Mouse (Mus musculus) thymus, adult 18-20 months (tissue): Measurements from ENCODE around the gene Gpn2.

Experiments used
- DNase-seq, 2 experiments: peaks; one replicate each; pipeline ENCODE4 v3.0.0; 2022; ENCODE audit warnings: mixed read lengths in 2 of 2

Gpn2 gene

DNA sequence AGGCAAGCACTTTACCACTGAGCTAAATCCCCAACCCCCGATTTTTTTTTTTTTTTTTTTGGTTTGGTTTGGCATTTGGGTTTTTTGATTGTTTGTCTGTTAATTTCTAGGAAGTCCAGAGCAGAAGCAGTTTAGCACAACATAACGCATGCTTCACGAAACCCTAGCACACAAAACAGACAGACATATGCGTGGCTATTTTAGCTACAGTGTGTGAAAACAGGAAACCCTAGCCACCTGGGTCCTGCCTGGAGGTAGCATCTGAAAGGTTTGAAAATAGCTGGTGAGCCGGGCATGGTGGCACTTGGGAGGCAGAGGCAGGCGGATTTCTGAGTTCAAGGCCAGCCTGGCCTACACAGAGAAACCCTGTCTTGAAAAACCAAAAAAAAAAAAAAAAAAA, 11.9 kb downstream of the Gpn2 start:
- no peak for DNase-seq

DNA sequence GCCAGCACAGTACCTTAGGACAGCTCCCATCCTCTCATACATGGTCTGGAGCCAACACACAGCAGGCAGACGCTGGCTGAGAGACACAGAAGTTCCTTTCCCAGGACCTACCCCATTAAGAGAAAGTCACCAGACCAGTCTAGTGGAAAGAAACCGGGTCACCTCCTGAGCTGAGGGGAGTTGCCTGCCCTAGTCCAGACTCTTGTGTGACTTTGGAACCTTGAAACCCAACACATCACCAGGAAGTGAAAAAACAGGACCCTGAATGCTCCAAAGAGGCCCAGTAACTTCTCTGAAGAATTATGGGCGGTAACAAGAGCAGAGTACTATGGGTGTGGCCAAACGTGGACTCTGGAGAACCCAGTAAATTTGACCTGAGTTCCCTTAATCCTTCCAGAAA, 14.5 kb downstream of the Gpn2 start:
- DNase-seq: no peak

DNA sequence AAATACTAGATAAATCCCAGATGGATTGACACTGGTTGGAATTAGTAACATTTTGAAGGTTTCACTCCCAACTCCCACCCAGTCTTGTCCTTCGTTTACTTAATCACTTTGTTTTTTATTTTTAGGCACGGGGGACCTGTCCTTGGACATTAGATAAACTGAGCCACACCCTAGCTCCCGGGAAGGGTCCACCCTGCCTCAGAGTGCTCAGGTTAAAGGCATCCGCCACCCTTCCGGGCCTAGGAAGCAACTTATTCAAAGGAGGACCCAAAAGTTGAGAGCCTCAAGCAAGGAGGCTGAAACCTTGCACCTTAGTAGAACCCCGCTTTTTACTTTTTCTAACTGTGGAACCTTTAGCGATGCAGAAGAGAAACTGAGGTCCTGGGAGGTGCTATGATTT, 15.0 kb downstream of the Gpn2 start:
- DNase-seq: no peak

DNA sequence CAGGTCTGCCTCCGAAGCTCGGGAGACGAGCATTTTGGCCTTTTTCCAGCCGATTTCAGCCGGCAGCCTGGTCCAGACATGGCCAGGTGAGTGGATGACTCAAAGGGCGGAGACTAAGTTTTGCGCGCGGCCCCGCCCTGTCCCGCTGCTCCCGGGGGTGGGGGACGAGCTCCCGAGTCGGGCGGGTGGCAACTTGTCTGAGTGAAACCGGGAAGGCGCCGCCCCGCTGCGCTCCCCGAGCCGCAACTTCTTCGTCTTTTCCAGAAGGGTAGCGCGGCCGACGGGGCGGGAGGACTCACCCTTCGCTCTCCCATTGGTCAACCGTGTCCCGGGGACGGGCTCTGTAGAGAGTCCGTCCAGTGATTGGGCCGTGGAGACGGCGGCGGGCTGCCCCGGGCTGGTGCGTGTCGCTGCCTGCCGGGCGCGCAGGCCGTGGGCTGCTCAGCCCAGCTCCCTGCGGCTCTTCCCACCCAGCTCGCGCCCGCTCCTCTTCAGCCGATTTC, 15.5 kb downstream of the Gpn2 start:
- DNase-seq: peak; percentile 64 to 72

DNA sequence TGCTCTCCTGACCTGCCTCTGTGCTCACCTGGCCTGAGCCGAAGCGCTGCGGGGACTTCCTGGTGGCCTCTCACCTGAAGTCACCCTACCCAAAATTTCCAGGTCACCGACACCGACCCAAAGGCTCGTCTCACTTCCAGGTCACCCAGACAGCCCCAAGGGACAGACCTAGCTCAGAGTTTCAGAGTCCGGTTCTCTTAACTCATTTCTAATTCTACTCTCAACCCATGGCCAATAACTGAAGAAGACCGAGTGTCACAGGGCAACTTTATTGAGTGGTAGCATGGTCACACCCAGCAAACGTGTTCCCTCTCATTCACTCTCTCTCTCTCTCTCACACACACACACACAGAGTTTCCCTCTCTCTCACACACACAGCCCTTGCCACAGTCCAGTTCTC, 16.1 kb downstream of the Gpn2 start:
- DNase-seq: no peak

DNA sequence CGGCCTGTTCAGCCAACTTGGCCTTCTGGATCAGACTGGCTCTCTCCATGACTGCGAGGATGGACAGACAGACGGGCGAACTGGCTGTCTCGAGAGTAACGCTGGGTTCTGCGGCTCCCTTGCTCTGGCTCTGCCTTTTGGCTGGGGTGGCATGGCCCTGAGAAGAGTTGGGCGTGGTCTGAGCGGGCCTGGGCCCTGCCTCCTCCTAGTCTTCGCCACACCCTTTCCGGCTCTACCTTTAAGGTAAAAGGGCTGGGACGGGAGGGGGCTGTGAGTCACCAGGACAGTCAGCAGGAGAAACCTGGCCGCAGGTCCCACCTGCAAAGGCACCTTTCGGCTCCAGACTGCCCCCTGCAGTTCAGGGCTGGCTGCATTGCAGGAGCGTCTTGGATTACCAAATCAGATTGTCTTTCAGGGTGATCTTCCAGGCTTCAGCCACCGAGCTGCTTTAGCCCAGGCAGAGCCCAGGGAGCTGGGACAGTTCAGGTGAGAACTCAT, 17.6 kb downstream of the Gpn2 start, which contains the start of gene Sfn:
Sfn (minus strand) TSS at position 448 of the 498 bp plus-strand sequence.
- peak in 1 of 2 experiments; percentile 43 for DNase-seq

DNA sequence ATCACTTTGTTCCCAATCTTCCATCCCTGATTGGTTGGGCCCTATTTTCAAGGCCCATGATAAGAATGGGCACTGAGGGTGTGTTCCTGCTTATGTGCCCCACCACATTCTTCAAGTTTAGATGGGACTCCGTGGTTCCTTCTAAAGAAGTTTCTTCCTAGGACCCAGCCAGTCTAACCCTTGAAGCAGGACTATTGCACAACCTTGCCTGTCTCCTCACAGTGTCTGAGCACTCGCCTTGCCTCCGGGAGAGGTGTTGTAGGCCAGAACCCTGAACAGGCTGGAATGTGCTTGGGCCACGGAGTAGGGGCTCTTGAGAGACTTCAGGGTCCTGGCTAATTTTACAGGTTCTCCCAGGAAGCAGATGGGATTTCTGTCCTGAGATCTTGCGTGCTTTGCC, 18.9 kb downstream of the Gpn2 start:
- no peak for DNase-seq

DNA sequence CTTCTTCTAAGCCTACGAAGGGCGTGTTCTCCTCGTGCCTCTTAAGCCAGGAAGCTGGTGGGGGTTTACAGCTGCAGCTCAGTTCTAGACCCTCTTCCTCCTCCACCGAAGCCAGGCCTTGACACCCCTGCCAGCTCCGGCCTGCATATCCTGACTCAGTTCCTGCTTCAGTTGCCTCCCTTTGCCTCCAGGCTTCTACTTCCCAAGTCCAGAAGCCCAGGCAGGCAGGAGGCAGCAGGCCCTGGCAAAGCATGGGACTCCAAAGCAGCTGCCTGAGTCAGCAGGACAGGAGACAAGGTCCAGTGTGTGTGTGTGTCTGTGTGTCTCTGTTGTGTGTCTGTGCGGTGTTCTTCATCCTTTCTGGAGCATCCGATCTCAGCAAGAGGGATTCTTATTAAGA, 20.0 kb downstream of the Gpn2 start:
- DNase-seq: no peak

DNA sequence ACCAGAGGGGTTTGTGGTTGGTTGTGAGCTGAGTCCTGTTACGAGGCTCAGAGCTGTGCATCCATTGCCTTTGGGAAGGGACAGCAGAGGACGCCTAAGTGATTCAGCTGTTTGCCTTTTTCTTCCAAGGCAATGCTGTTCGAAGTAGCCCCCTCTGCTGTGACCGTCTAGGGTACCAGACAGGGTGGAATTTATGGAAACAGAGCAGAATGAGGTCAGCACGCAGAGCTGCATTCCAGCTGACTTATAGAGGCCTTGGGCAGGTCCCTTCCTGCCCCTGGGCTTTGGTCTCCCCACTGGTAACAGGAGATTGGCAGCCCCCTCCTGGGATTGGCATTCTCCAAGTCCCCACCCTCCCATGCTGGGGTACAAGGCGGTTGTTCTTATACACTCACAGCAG, 20.7 kb downstream of the Gpn2 start:
- no peak for DNase-seq

DNA sequence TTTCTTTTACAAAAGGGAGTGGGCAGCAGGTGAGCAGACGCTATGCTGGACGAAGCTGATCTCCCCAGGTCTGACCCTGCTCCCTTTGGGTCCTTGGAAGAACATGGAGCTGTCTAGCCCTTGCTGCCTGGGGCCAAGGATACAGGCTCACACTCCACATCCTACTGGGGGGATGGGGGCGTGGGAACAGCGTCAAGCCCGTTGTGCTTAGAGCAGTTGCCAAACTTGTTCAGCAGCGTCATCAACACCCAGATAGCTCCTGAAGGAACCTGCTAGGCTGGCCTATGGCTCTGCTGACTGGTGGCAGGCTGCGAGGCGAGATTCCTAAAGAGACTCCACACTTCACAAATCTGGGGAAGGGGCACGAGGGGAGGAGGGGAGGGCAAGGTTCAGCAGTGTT, 21.2 kb downstream of the Gpn2 start:
- DNase-seq: no peak

DNA sequence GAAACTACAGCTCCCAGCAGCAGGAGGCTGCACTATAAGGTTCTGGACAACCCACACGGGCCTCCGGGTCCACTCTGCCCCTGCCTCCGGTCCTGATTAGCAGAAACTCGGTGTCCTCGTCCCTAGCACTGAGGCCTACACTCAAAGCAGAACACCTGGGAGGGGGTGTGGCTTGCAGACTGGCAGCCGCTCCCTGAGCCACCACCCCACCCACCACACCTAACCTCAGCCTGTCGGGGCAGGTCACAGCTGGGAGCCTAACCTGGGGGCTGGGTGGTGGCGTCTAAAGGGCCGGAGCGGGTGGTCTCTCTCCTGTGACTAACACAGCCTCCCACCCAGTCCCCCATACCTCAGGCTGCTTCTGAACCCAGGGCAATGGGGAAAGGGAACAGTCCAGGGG, 23.1 kb downstream of the Gpn2 start:
- no peak for DNase-seq

DNA sequence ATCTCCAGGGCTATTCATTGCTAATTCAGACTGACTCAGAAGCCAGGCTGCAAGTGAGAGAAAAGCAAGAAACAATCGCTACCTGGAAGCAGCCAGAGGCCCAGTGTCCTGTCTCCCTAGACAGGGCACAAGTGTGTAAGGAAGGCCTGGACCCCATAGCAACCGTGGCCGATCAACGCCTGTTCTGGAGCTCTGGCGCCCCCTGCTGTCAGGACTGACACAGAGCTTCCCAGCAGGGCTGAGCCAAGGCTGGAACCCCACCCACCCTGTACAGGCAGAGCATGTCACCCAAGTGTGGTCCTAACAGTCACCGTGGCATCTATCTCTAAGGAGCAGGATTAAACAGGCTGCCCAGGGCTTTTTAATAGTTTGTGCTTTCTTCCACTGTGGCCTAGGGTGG, 25.6 kb downstream of the Gpn2 start:
- DNase-seq: peak; percentile 55 to 57

DNA sequence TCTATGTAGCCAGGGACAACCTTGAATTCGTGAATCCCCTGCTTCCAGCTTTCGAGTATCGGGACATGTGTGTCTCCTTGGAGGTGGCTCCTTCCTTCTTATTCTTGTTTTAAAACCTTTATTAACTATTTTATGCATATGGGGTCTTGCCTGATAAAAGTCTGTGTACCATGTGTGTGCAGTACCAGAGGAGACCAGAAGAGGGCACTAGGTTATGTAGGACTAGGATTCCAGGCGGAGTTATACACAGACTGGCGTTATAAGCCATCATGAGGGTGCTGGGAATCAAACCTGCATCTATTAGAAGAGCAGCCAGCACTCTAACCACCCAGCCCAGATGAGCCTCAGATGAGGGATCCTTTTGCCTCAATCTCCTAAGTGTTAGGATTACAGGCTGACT, 27.7 kb downstream of the Gpn2 start:
- no peak for DNase-seq

DNA sequence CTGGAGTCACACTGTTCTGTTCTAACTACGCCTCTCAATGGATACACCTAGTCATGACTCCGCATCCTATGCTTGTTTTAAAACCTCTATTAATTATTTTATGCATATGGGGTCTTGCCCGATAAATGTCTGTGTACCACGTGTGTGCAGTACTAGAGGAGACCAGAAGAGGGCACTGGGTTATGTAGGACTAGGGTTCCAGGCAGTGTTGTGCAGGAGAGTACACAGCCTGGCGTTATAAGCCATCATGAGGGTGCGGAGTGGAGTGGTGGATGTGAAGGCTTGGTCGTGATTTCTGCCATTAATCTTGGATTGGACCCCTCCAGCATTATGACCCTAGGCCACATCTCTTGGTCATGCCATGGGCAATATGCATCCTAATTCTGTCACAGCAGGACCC, 28.3 kb downstream of the Gpn2 start:
- DNase-seq: no peak

DNA sequence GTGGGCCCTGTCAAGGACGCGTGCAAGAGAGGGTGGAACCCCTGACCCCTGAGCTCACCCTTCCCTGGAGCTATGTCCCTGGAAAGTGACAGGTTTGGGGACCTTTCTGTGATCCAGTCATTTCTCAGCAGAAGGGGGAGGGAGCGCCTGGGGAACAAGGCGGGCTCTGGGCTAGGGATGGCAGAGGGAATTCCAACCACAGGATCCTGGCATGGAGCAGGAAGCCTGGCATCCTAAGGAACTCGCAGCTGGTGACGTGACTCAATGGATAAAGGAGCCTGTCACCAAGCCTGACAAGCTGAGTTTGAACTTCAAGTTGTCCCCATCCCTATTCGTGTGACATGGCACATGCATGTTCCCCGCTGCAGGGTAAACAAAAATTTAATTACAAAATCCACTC, 28.9 kb downstream of the Gpn2 start:
- DNase-seq: no peak

DNA sequence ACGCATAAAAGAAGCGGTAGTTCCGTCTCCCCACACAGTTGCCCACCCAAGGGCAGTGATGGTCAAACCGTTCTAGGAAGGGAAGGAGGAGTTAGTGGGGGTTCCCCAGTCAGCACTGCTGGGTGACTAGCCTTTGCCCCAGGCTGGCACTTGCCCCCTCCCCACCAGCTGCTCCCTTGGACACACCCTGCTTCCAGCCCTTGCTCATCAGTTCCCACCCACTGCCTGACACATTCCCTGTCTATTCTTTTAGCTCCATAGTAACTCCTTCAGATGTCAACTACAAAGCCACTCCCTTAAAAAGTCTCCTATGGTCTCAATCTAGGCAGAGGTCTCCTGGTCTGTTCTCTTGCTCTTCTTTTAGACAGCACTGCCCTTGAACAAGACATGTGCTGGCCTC, 29.7 kb downstream of the Gpn2 start:
- DNase-seq: no peak

DNA sequence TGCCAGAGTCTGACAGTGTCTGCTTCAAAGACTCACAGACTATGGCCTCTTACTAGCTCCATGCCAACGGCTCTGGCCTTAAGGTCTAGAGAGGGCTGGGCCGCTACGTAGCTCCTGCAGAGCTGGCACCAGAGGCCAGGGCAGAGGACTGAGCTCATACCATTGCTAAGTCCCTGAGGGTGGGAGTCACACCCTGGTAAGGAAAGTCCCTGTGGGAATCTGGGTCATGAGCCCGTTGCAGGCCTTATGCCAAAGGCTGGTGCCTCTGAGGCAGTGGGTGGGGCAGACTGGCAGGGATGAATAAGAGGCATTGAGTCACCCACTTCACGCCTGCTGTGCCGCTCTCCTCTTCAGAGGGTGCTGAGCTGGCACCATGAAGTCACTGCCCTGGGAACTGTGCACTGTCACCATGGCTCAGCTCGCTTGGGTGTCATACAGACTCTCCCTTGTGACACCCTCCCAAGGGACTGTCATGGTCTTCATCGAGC, 30.2 kb downstream of the Gpn2 start:
- DNase-seq: no peak

DNA sequence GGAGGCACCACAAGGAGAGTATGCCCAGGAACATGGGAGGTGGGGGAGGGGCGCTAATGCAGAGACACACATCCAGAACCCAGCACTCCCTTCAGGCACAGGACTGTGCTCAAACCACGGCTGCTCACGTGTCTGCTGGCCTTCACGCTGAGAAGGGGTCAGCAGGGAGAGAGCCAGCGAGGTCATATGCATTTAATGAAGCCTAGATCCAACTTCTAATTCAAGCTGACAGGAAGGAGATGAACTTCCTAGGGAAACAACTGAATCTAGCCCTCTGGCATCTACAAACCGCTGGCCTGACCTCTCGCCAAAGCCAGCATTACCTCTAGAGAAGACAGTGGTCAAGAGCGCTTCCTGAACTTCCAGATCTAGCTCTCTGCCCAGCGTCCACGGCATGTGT, 31.3 kb downstream of the Gpn2 start:
- no peak for DNase-seq

DNA sequence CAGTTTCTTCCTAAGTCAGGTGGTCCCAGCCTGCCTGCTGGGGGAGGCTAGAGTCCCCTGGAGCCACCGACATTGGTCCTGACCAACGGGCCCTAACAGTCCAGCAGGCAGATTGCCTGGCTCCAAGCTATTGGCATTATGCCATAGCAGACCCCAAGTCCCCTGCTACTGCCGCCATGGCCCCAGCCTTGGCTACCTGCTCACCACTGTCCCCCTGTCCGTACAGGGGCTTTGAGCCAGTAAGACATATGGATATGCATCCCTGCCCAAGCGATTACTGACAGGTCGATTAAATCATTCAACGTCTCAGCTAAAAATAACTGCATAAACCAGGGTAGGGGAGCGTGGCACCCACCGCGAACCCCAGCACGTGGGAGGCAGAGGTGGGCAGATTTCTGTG, 33.8 kb downstream of the Gpn2 start:
- no peak for DNase-seq

DNA sequence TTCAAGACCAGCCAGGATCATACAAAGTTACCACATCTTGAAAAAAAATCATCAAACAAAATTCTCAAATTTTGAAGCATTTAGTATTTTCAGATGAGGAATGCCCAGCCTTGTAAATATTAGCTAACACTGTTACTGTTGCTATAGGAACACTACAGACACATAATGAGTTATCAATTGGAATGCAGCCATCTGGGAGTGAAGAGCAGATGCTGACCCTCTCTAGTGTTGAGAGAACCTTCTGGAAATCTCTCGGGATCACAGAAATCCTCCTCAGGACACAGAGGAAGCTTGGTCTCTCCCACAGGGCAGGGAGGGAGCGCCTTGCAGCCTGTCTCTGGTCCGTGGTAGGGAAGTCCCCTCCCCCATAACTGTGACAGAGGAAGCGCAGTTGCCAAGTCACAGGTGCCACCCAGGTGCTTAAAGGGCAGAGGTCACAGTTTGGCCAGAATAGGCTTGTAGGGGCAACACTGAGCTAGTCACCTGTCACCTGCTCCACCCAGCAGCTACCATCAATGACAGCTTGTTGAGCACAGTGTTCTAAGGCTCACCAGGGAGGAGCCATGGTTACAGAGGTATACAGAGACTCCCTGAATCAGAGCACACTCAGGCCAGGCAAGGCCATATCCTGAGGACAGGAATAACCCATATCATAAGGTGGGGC, 35.4 kb downstream of the Gpn2 start:
- DNase-seq: no peak

DNA sequence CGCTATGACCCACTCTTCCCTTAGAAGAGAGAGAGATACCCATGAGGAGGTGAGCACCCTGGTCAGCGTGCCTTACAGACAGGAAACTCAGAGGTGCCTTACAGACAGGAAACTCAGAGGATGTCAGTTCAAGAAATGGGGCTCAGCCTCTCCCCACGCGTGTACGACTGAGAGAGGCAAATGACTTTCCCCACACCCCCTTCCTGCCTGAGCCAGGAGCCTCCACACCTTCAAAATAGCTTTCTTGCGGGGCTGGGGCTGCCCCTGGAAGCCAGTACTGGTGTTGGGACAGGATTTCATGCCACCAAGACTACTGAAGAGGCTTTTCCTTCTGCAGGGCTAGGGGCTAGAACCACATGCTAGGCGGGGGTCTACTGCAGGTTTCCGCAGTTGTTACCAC, 36.5 kb downstream of the Gpn2 start:
- no peak for DNase-seq

DNA sequence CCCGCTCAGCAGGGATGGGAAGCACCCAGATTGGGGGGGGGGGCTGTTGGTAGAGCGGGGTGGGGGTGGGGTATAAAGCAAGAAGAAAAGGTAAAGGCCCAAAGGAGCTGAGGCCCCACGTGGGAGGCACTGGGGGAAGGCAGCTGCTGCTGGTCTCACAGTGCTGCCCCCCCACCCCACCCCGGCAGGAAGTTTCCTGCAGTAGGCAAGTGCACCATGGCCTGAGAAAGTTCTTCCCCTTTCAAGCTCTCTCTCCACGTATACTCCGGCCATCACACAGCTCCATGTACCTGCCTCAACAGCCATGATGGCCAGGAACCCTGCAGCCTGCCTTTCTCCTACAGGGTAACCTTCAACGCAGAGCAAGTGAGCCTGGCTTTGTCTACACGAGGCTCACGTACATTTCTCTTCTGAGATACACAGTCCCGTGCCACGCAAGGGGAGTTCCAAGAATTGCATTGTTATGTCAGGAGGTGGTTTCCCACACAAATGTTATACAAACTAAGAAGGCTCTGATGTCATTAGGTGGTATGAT, 38.1 kb downstream of the Gpn2 start:
- peak in 1 of 2 experiments; percentile 40 for DNase-seq

DNA sequence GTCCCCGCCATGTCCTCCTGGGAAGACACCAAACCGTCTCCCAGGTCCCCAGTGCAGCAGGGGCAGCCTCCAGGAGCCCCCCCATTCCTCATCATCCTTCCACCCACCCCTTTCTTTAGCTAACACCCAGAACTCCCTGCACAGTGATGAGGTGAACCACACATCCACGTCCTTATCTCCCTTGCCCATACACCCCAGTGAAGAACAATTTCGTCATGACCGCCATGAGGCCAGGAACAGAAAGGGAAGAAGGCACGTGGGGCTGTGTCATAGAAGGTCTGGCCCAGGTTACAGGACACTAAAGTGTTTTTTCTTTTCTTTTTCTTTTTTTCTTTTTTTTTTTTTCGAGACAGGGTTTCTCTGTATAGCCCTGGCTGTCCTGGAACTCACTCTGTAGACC, 40.7 kb downstream of the Gpn2 start:
- DNase-seq: no peak

DNA sequence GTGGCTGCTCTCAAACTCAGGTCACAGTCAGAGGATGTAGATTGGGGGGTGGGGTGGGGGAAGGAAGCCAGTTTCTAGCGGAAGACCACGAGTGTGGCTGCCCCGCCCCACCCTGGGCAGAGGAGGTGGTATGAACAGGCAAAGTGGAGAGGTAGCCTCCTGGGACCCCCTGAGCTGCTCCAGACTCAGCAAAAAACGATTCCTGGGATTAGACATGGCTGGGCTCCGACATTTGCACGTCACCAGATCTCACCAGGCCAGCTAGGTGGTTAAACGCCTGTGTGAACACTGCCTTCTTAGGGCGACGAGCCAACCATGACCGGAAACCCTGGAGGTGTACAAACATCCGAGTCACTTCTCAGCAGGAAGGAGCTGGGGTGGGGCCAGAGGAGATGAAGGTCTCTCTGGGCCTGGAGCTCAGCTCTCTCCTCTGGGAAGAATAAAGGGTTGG, 41.5 kb downstream of the Gpn2 start:
- DNase-seq: peak; percentile 55 to 79

DNA sequence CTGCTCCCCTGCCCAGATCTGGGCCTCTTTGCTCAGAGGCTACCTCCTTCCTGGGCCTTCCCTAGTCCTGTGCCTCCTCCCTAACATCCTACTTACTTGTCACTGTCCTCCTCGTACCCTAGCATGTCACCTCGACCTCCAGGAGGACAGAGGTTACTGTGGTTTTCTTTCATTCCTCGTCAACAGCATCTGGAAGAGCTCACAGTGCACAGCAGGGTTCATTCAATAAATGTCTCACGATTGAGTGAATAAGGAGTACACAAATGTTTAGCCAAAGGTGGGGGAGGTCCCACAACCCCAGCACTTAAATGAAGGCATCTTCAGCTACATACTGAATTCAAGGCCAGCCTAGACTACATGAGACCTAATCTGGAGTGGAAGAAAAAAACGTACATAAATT, 42.1 kb downstream of the Gpn2 start:
- DNase-seq: no peak
